Mouse (Mus musculus): ENCODE measurements around the gene Abhd17c. TPM values are rescaled to one million over a fixed set of nuclear protein-coding genes. Genes with fewer than 3 reads are reported as not detected.

The Abhd17c gene
- total and polyA plus RNA-seq, 3 experiments, result 33.5 to 55.7 TPM; not detected in 1

DNA sequence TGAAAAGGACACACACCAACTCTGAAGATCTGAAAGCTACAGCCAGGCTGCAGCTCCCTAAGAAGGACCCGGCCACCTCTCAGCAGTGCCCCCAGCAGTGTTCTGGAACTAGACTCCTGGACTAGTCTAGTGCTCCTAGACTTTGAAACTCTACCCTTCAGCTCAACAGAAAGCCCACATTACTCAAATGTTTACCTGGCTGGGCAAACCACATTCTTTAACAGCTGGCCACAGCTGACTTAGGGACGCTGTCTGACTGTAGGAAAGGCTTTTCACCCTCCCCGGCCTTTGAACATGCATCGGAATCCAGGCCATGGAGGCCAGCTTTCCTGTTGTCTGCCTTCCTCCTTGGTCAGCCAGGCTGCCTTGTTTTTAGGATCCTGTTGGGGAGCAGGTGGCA, 20.0 kb downstream of the Abhd17c start:
- H3K79me2 ChIP-seq (ENCODE audit: control insufficient read depth, insufficient read depth, low read length, poor library complexity), result peaks cover 44% of the 10 kb centered on the region
- H3K9ac ChIP-seq (ENCODE audit: control insufficient read depth, low read depth, low read length, poor library complexity, severe bottlenecking), result no peak overlapping the region
- no peak overlapping the region for H3K4me3 ChIP-seq (ENCODE audit: control insufficient read depth in 1 of 2, insufficient read depth in 1 of 2, low read depth in 2 of 2, low read length in 2 of 2)
- no peak overlapping the region for H3K27ac ChIP-seq (ENCODE audit: control insufficient read depth, low read depth, low read length)
- DNase-seq (ENCODE audit: low read depth, low spot score), result no peak
- peaks cover 0 to 2% of the 10 kb centered on the region in 2 experiments; a peak in 1 of 4 replicates for H3K36me3 ChIP-seq (ENCODE audit: control insufficient read depth in 1 of 2, insufficient read depth in 2 of 2, low read length in 2 of 2)
- no peaks in the 10 kb centered on the region; a peak in 1 of 4 replicates for H3K4me1 ChIP-seq (ENCODE audit: control insufficient read depth in 1 of 2, insufficient read depth in 2 of 2, low read length in 2 of 2)
- no peaks in the 10 kb centered on the region for H3K9me3 ChIP-seq (replicated peaks; ENCODE audit: insufficient read depth, low read length)
- TF ChIP-seq UBTF (IDR thresholded peaks at IDR 0.05; ENCODE audit: borderline replicate concordance, insufficient read depth, low read depth, low read length) (no peak), ZNF384 (IDR thresholded peaks at IDR 0.05; ENCODE audit: low read depth, low read length) (no peak), MEF2A (IDR thresholded peaks at IDR 0.05; ENCODE audit: extremely low read depth, insufficient replicate concordance, low read depth, low read length, poor library complexity, severe bottlenecking) (no peak)
- no peaks in the 10 kb centered on the region for H3K27me3 ChIP-seq (ENCODE audit: control insufficient read depth in 1 of 2, insufficient read depth in 2 of 2, low read length in 2 of 2)

DNA sequence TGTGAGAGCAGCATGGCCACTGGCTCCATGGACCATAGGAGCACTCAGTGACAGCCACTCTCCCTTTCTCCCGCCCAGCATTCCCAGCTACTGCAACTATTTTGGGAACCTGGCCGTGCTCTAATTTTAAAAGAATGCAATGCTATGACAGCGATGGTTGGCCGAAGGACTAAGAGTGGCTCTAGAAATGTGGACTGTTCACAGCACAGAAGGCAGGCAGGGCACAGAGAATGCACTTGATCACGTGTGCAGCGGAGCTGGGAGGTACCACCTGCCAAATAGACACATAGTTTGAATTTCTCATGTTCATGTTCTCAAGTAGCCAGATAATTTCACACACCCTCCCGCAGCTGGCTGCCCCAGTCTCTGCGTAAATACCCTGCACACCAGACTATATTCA, 23.0 kb downstream of the Abhd17c start:
- H3K36me3 ChIP-seq (ENCODE audit: control insufficient read depth in 1 of 2, insufficient read depth in 2 of 2, low read length in 2 of 2), result peaks cover 0 to 9% of the 10 kb centered on the region in 2 experiments; a peak in 2 of 4 replicates

DNA sequence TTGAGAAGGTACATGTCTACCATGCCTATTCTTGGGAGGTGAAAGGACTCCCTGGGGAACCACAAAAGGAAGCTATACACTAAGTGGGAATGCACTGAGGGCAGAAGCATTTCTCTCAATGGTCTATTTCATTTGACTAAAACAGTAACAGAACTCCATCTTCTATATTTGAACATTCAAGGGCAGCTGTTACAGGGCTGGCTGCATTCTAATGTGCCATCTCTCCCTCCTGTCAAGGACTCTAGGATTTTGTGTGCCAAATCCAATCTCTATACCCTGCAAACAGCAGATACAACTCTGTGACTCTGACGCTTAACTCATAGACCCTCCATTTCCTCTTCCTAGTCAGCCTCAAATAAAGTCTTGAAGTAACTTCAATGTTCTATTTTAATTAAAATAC, 26.0 kb downstream of the Abhd17c start:
- peaks cover 18 to 28% of the 10 kb centered on the region in 2 experiments for H3K4me1 ChIP-seq (ENCODE audit: control insufficient read depth in 1 of 2, insufficient read depth in 2 of 2, low read length in 2 of 2)
- DNase-seq (ENCODE audit: low read depth, low spot score), result no peak
- H3K36me3 ChIP-seq (ENCODE audit: control insufficient read depth in 1 of 2, insufficient read depth in 2 of 2, low read length in 2 of 2), result peaks cover 0 to 33% of the 10 kb centered on the region in 2 experiments; a peak in 2 of 4 replicates
- no peak overlapping the region for H3K27ac ChIP-seq (ENCODE audit: control insufficient read depth, low read depth, low read length)
- H3K79me2 ChIP-seq (ENCODE audit: control insufficient read depth, insufficient read depth, low read length, poor library complexity), result peaks cover 69% of the 10 kb centered on the region
- H3K27me3 ChIP-seq (ENCODE audit: control insufficient read depth in 1 of 2, insufficient read depth in 2 of 2, low read length in 2 of 2), result no peaks in the 10 kb centered on the region
- TF ChIP-seq MAZ (IDR thresholded peaks at IDR 0.05; ENCODE audit: low read depth, low read length) (no peak), MYC (IDR thresholded peaks at IDR 0.05; ENCODE audit: low read depth, low read length) (no peak), MAX (IDR thresholded peaks at IDR 0.05; ENCODE audit: low read length) (no peak), POLR2AphosphoS5 (IDR thresholded peaks at IDR 0.05; ENCODE audit: borderline replicate concordance, low read depth, low read length) (no peak), USF1 (IDR thresholded peaks at IDR 0.05; ENCODE audit: low read depth, low read length) (no peak), POLR2A (IDR thresholded peaks at IDR 0.05; ENCODE audit: control insufficient read depth in 1 of 2, insufficient read depth in 1 of 2, low read depth in 1 of 2, low read length in 2 of 2, poor library complexity in 1 of 2) (no peak), USF2 (IDR thresholded peaks at IDR 0.05; ENCODE audit: borderline replicate concordance in 1 of 2, insufficient read depth in 1 of 2, low read depth in 1 of 2, low read length in 2 of 2) (no peak), RCOR1 (IDR thresholded peaks at IDR 0.05; ENCODE audit: low read depth, low read length) (no peak), MAFK (IDR thresholded peaks at IDR 0.05; ENCODE audit: borderline replicate concordance, low read depth, low read length) (no peak), RAD21 (IDR thresholded peaks at IDR 0.05; ENCODE audit: low read depth, low read length) (no peak), CHD2 (IDR thresholded peaks at IDR 0.05; ENCODE audit: low read length) (no peak), ZKSCAN1 (IDR thresholded peaks at IDR 0.05; ENCODE audit: low read depth, low read length) (no peak), E2F4 (IDR thresholded peaks at IDR 0.05; ENCODE audit: borderline replicate concordance, low read depth, low read length) (no peak)
- no peaks in the 10 kb centered on the region for H3K9me3 ChIP-seq (replicated peaks; ENCODE audit: insufficient read depth, low read length)
- H3K4me3 ChIP-seq (ENCODE audit: control insufficient read depth in 1 of 2, insufficient read depth in 1 of 2, low read depth in 2 of 2, low read length in 2 of 2), result no peak overlapping the region
- no peak overlapping the region for H3K9ac ChIP-seq (ENCODE audit: control insufficient read depth, low read depth, low read length, poor library complexity, severe bottlenecking)

More for the DNA sequence above, 23.0 kb downstream of the Abhd17c start:
- H3K27ac ChIP-seq (ENCODE audit: control insufficient read depth, low read depth, low read length), result no peak overlapping the region
- H3K4me1 ChIP-seq (ENCODE audit: control insufficient read depth in 1 of 2, insufficient read depth in 2 of 2, low read length in 2 of 2), result peaks cover 0 to 9% of the 10 kb centered on the region in 2 experiments
- no peak overlapping the region for H3K9ac ChIP-seq (ENCODE audit: control insufficient read depth, low read depth, low read length, poor library complexity, severe bottlenecking)
- no peaks in the 10 kb centered on the region for H3K27me3 ChIP-seq (ENCODE audit: control insufficient read depth in 1 of 2, insufficient read depth in 2 of 2, low read length in 2 of 2)
- no peak for TF ChIP-seq MAX (IDR thresholded peaks at IDR 0.05; ENCODE audit: low read length)
- peaks cover 52% of the 10 kb centered on the region for H3K79me2 ChIP-seq (ENCODE audit: control insufficient read depth, insufficient read depth, low read length, poor library complexity)
- no peaks in the 10 kb centered on the region for H3K9me3 ChIP-seq (replicated peaks; ENCODE audit: insufficient read depth, low read length)
- no peak for DNase-seq (ENCODE audit: low read depth, low spot score)
- no peak overlapping the region for H3K4me3 ChIP-seq (ENCODE audit: control insufficient read depth in 1 of 2, insufficient read depth in 1 of 2, low read depth in 2 of 2, low read length in 2 of 2)

All from MEL (cell line).